Mouse (Mus musculus) intestine, embryonic 15.5 days (tissue): ENCODE data around the gene Med21. TPM values are rescaled to one million over a fixed set of nuclear protein-coding genes. Genes with fewer than 3 reads are reported as not detected.

Experiments used
- ATAC-seq: fragments of 200-750 bp; cut with Nextera tagmentation; 2 replicates; pipeline ENCODE4 v1.8.0; 2017; ENCODE audit warnings: moderate TSS enrichment, moderate library complexity
- H3K27ac ChIP-seq: fragments of 300-500 bp; sonication (generic); 2 replicates; pipeline ENCODE4 v1.5.1; 2015; ENCODE audit warnings: mild to moderate bottlenecking, inconsistent platforms
- H3K27me3 ChIP-seq: fragments of 300-500 bp; sonication (generic); replicated peaks from 2 replicates; pipeline ENCODE4 v1.6.1; 2015; ENCODE audit warnings: inconsistent platforms
- H3K36me3 ChIP-seq: fragments of 300-500 bp; sonication (generic); 2 replicates; pipeline ENCODE4 v1.6.1; 2015; ENCODE audit warnings: inconsistent platforms
- H3K4me1 ChIP-seq: fragments of 300-500 bp; sonication (generic); replicated peaks from 2 replicates; pipeline ENCODE4 v1.6.1; 2015; ENCODE audit warnings: inconsistent platforms
- H3K4me2 ChIP-seq: fragments of 300-500 bp; sonication (generic); replicated peaks from 2 replicates; pipeline ENCODE4 v1.6.1; 2015; ENCODE audit warnings: mild to moderate bottlenecking, inconsistent platforms
- H3K4me3 ChIP-seq: fragments of 300-500 bp; sonication (generic); replicated peaks from 2 replicates; pipeline ENCODE4 v1.5.1; 2015; ENCODE audit warnings: inconsistent platforms
- H3K9ac ChIP-seq: fragments of 300-500 bp; sonication (generic); 2 replicates; pipeline ENCODE4 v1.6.1; 2015; ENCODE audit warnings: inconsistent platforms
- H3K9me3 ChIP-seq: fragments of 300-500 bp; sonication (generic); 2 replicates; pipeline ENCODE4 v1.6.1; 2016; ENCODE audit warnings: inconsistent platforms
- WGBS: fragments of 180-500 bp; shearing (Covaris S2); methylation state at CpG from one replicate; pipeline ENCODE4 v1.1.7; 2015; 5-methylcytosine and 5-hydroxymethylcytosine counted together
- polyA plus RNA-seq: library from polyadenylated mRNA; unstranded; fragments of >200 nt; fragmentation: Nextera tagmentation; extraction: Ambion mirVana; gene quantifications from 2 replicates; pipeline ENCODE4 v1.2.1, GENCODE M21; 2015

The Med21 gene
- polyA plus RNA-seq, 1 experiment from 2014 or later: 128 TPM

GRCm38 (mm10) chr6:146698376-146698775 is 56.0 kb downstream of the Med21 start:
- WGBS: 91% methylated on average over 4 of the region's 4 CpGs
- H3K9ac ChIP-seq: no peak overlapping the region
- H3K9me3 ChIP-seq: no peaks in the 10 kb centered on the region
- ATAC-seq: no peak
- H3K4me2 ChIP-seq: no peak overlapping the region
- H3K4me3 ChIP-seq: no peak overlapping the region
- no peaks in the 10 kb centered on the region for H3K36me3 ChIP-seq
- no peak overlapping the region for H3K27ac ChIP-seq
- no peaks in the 10 kb centered on the region for H3K4me1 ChIP-seq
- no peaks in the 10 kb centered on the region for H3K27me3 ChIP-seq

Other genes starting within 250 kb of the Med21 start
- gene Itpr2, start 140.3 kb upstream of the Med21 start, polyA plus RNA-seq: 8.8 and 10.0 TPM in 2 replicates
- gene Fgfr1op2, start 65.3 kb upstream of the Med21 start, polyA plus RNA-seq: 89.5 and 91.2 TPM in 2 replicates
- gene Ints13, start 64.7 kb upstream of the Med21 start, polyA plus RNA-seq: 55.0 and 59.7 TPM in 2 replicates
- gene Tm7sf3, start 277 bp downstream of the Med21 start, polyA plus RNA-seq: 28.2 and 32.5 TPM in 2 replicates
- gene Stk38l, start 82.4 kb downstream of the Med21 start, polyA plus RNA-seq: 18.0 and 18.8 TPM in 2 replicates
- 2.8 and 3.8 TPM in 2 replicates for gene Arntl2, start 153.5 kb downstream of the Med21 start, polyA plus RNA-seq
- not detected in 2 replicates for gene Smco2, start 207.6 kb downstream of the Med21 start, polyA plus RNA-seq
- gene Ppfibp1, start 245.9 kb downstream of the Med21 start, polyA plus RNA-seq: 35.9 and 41.5 TPM in 2 replicates